Mouse (Mus musculus): Measurements from ENCODE around the gene Pzp.

GRCm38 (mm10) chr6:128535250-128535649, 8.7 kb upstream of the Pzp start:
- TF ChIP-seq CTCF (IDR thresholded peaks at IDR 0.05), result no peak
- no peak for TF ChIP-seq EP300 (IDR thresholded peaks at IDR 0.05)

Data from lung, postnatal 0 days (tissue).